Mouse (Mus musculus): Measurements from ENCODE around the gene Fancc.

The Fancc gene

GRCm38 (mm10) chr13:63262168-63262957 is 234.7 kb downstream of the Fancc start:
- DNase-seq (ENCODE audit: low spot score) = no peak

- DNase-seq (ENCODE audit: low spot score) = no peak
These were observed 235.4 kb downstream of the Fancc start for GRCm38 (mm10) chr13:63261676-63262075.

GRCm38 (mm10) chr13:63260753-63261631 is 236.1 kb downstream of the Fancc start:
- DNase-seq (ENCODE audit: low spot score) = no peak

- DNase-seq (ENCODE audit: low spot score) = no peak
These were observed 236.9 kb downstream of the Fancc start for GRCm38 (mm10) chr13:63260133-63260532.

GRCm38 (mm10) chr13:63258671-63259070 is 238.4 kb downstream of the Fancc start:
- no peak for DNase-seq (ENCODE audit: low spot score)

GRCm38 (mm10) chr13:63258167-63258582 is 238.9 kb downstream of the Fancc start:
- DNase-seq (ENCODE audit: low spot score) = no peak

- no peak for DNase-seq (ENCODE audit: low spot score)
These were observed 240.3 kb downstream of the Fancc start for GRCm38 (mm10) chr13:63256807-63257206.

GRCm38 (mm10) chr13:63256146-63256545 is 240.9 kb downstream of the Fancc start:
- no peak for DNase-seq (ENCODE audit: low spot score)

GRCm38 (mm10) chr13:63255519-63256011 is 241.5 kb downstream of the Fancc start:
- DNase-seq (ENCODE audit: low spot score) = no peak

- no peak for DNase-seq (ENCODE audit: low spot score)
These were observed 243.0 kb downstream of the Fancc start for GRCm38 (mm10) chr13:63253886-63254636.

GRCm38 (mm10) chr13:63253147-63253546 is 243.9 kb downstream of the Fancc start:
- DNase-seq (ENCODE audit: low spot score) = no peak

GRCm38 (mm10) chr13:63252295-63253010 is 244.6 kb downstream of the Fancc start:
- no peak for DNase-seq (ENCODE audit: low spot score)

GRCm38 (mm10) chr13:63251118-63251889 is 245.8 kb downstream of the Fancc start:
- DNase-seq (ENCODE audit: low spot score) = no peak

- DNase-seq (ENCODE audit: low spot score) = no peak
These were observed 246.6 kb downstream of the Fancc start for GRCm38 (mm10) chr13:63250441-63250980.

- DNase-seq (ENCODE audit: low spot score) = no peak
These were observed 247.2 kb downstream of the Fancc start for GRCm38 (mm10) chr13:63249741-63250431.

GRCm38 (mm10) chr13:63249171-63249570 is 247.9 kb downstream of the Fancc start:
- no peak for DNase-seq (ENCODE audit: low spot score)

- DNase-seq (ENCODE audit: low spot score) = no peak
These were observed 248.8 kb downstream of the Fancc start for GRCm38 (mm10) chr13:63248318-63248717.

GRCm38 (mm10) chr13:63247631-63248030 is 249.4 kb downstream of the Fancc start:
- no peak for DNase-seq (ENCODE audit: low spot score)

GRCm38 (mm10) chr13:63247041-63247440 is 250.0 kb downstream of the Fancc start:
- DNase-seq (ENCODE audit: low spot score) = no peak
